Mouse (Mus musculus): ENCODE measurements at regions not wholly inside any gene's neighbourhood (a gene's known extent, or its start where the extent isn't known, plus 50 kb on each side); places are given as distances from the start of the nearest gene placed in this dataset.
"Not testable (repeated sequence)": the region's sequence is repeated elsewhere in the genome, so short reads cannot be mapped to it uniquely, and the experiment has no call there.

DNA sequence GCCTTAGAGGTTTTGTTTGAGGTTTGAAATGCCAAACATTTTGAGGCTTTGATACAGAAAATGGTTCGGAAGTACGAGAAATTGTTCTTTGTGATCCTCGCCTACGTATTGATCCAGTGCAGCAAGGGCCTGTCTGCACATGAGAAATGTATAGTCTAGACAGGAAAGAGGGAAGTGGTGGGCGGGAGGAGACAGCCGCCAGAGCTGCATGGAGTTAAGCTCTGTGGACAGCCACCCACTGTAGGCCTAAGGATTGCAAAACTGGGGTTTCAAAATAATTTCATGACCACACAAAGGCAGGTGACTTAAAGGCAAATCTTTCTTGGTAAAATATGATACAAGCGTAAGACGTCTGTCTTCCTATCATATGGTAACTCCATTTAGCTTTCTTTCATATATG, 178.4 kb downstream of the Csl start:
- no peak for DNase-seq (ENCODE audit: low spot score in 2 of 2)

DNA sequence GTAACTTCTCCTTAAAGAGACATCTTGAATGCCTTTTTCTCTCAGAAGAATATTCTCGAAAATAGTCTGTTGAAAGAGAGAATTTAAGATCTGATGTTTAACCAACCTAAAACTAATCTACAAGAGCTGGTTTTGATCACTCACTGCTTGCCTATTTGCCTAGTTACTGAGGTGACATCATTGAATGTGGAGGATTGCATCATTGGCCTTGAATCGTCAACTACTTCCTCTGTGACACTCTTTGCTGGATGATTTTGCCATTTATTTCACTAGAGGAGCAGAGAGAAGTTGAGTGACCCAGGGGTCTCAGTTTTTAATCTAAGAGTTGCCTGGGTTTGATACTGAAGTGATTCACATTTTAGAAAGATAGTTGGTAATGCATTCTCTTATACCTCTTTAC, 174.6 kb downstream of the Csl start:
- no peak for DNase-seq (ENCODE audit: low spot score in 2 of 2)

DNA sequence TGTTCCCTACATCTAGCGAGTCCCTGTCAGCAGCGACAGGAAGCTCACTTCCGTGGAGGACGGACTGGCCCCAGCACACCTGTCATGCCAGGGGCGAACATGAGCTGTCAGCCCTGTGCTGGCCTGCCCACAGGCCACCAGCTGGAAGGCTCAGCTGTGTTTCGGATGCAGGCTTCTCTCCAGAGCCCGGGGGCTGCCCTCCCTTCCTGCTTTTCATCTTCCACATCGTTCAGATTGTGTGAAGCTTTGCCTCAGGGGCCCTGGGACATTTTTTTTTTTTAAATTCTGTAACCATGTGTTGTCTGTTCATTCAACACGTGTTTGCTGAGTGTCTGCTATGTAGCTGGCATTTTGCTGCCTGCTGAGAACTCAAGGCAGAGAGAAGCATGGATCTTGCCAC, 167.2 kb downstream of the Csl start:
- no peak for DNase-seq (ENCODE audit: low spot score in 2 of 2)

DNA sequence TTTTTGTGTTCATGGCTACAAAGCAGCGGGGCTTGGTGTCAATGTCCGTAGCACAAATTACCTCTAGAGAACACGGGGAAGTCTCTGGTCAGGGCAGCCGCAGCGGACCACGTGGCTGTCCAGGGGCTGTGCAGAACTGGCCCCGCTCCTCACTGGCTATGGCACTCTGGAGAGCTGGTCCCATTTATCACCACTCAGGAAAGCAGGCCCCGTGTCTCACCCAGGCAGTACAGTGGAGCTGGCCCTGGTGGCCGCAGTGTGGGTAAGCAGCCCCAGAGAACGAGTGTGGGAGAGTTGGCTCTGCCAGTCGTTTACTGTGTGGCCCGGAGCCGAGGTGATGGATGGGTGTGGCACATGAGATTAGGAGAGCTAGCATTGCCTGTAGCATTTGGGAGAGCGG, 163.8 kb downstream of the Csl start:
- DNase-seq (ENCODE audit: low spot score in 2 of 2) = no peak

DNA sequence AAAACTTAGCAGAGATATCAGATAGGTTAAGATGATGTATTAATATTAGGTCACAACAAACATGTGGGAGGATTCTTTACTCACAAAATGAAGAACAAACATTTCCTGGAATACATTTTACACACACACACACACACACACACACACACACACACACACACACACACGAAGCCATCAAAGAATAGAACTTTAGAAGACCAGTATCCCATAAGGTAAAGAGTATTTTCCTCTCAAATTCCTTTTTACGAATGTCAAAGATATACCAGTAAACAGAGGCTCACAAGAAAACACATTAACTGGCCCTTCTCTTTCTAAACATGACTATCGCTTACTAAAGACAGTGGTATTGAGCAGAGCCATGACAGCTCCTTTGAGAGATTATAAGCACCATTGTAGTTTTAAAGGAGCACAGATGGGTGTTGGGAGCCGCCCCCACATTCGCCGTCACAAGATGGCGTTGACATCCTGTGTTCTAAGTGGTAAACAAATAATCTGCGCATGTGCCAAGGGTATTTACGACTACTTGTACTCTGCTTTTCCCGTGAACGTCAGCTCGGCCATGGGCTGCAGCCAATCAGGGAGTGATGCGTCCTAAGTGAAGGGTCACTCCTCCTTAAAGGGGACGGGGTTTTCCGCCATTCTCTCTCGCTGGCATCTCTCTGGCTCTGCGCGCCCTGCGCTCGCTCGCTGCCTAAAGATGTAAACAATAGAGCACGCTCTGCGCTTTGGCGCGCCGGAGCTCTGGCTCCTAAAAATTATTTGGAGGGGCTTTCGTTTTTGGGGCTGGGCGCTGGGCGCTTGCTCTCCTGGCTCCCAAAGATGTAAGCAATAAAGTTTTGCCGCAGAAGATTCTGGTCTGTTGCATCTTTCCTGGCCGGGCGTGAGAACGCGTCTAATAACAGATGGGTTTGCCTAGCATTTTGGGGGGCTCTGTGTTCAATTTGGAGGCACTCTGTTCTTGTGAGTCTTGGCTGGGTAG, 160.0 kb downstream of the Csl start:
- not testable (repeated sequence) for DNase-seq (ENCODE audit: low spot score in 2 of 2)

DNA sequence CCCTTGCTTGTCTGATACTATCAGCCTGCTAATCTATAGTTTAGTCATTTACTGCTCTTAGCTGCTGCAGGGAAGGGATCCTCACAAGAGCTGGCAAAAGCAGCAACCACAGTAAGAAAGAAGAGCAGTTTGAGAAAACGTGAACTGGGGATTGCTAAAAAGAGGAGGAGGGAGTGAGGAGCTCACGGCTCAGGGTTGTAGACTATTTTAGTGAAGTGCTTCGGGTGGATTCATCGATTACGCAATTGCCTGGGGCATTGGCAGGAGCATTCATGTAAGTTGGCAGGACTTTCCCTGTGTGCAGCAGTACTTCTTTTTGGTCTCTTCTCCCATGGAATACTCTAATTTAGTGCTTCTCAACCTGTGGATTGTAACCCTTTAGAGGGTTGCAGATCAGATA, 157.1 kb downstream of the Csl start:
- no peak for DNase-seq (ENCODE audit: low spot score in 2 of 2)

DNA sequence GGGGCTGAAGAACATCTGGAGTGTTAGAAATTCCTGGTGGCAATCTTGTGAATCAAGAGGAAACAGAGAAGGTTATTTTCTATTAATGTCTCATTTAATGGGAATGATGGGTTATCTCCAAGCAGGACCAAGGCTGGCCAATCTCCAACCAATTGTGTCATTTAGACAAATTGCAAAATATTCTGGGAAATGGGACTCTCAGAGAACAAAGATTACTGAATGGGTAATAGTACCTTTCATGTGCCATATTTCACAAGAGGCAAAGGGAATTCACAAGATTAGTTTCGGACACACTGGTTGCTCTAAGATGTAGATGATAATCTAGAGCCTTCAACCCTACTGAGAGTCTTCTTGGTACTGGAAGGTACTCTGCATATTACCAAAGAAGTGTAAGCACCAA, 155.3 kb downstream of the Csl start:
- no peak for DNase-seq (ENCODE audit: low spot score in 2 of 2)

DNA sequence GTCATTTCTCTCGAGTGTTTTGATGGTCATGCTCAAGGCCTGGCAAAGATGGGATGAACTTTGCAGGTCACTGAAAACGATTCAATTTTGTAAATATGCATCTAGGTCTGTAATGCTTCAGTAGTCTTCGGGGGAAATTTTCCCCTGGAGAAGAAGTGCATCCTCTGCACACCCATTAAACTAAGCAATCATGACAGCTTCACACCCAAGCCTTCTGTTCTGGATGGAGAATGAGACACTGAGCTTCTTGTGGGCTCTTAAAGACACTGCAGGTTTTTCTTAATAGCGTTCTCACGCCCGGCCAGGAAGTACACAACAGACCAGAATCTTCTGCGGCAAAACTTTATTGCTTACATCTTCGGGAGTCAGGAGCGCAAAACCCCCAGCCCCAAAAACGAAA, 151.0 kb downstream of the Csl start:
- DNase-seq (ENCODE audit: low spot score in 2 of 2) = no peak

DNA sequence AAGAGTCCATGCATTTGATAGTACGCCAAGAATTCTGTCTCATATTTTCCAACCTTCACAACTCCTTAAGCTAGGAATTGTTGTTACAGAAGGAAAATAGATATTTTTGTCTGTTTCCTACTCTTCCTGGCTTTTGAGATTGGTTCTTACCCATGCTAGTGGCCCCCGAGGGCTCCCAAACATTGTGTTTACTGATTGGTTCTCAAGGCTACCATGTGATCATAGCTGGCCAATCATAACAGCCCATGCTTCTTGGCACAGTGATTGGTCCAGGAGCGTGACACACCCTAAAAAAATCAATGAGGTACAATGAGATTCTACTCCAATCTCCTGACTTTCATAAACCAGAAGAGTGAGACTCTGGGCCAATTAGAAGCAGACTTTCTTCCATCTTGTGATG, 150.0 kb downstream of the Csl start:
- no peak for DNase-seq (ENCODE audit: low spot score in 2 of 2)

DNA sequence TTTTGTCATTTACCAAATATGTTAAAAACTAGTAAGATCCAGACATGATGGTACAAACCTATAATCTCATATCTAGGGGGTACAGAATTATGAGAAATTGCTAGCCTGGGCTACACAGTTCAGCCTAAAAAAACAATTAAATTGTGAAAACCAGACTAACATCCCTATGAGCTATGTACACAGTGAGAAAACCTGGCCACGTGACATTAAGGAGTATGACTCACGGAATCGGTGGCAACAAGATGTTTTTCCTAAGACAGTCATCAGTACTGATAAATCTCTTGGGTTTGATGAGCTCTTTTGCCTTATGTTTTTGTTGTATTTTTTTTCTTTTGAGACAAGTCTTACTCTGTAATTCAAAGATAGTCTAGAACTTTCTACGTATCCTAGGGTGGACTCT, 148.6 kb downstream of the Csl start:
- DNase-seq (ENCODE audit: low spot score in 2 of 2) = no peak

DNA sequence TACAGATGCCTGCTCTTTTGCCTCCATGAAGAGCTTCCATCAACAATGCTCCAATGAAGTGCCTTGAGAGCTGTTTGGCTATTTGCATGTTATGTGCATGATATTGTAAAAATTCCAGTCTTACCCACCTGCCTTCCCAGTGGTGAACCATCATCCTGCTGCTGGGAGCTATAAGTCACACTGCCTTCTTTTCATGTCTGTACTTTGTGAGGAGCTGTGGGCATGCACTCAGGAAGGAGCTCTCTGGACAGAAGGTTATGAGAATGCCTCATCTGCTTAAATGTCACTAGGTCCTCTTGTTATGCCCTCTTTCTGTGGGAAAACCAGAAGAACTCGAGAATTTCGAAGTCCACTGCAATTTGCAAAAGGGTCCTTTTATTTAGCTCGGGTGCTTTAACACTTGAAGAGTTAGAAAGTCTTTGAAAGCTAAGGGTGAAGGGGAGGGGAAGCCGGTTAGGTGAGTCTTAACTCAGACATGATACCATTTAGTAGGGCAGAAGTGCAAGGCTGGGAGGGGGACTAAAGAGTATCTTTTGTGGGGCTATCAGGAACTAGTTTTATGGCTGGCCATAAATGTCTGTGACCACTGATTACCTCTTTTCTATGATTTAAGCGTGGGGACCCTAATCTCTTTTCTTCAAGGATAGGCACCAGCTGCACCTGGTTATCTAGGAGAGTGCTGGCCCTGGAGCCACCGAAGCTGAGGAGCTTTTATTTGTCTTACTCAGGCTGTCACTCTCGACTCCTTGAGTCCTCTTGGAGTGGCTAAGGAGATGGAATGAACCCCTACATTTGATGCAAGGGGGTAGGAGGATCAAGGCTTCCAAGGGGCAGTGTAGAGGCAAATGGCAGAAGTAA, 144.8 kb downstream of the Csl start:
- no peak for DNase-seq (ENCODE audit: low spot score in 2 of 2)

DNA sequence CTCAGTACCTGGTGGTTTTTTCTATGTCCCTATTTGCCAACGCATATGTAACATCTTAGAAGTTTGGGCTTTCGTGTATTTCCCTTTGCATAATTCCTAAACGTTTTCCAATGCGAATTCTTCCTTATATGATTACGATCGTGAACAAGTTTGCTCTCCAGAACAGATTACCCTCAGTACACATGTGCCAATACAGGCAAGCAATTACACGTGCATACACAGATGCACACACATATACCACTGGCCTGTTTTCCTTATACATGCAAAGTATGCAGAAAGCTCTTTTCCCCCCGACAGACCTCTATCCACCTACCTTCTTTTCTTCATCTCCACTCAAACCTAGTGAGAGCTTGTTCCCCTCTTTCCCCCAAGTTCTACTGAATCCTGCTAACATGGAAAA, 144.1 kb downstream of the Csl start:
- DNase-seq (ENCODE audit: low spot score in 2 of 2) = no peak

DNA sequence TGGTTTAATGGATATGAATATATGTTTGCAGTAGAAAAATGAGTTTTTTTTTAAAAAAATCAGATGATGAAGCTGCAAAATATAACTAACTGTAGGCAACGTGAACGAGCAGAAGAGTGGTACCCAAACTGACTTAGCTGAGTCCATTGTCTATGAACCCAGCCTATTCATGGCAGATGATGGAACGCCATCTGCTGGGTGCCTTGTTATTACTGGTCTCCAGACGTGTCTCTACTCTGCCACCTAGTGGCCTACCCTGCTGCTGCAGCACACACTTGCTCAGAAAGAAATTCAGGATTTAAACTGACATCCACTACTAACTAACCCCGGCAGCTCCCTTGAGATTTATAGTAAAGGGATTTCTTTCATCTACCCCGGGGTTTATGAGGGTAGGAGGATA, 143.7 kb downstream of the Csl start:
- peak; percentile 64 to 82 for DNase-seq (ENCODE audit: low spot score in 2 of 2)

DNA sequence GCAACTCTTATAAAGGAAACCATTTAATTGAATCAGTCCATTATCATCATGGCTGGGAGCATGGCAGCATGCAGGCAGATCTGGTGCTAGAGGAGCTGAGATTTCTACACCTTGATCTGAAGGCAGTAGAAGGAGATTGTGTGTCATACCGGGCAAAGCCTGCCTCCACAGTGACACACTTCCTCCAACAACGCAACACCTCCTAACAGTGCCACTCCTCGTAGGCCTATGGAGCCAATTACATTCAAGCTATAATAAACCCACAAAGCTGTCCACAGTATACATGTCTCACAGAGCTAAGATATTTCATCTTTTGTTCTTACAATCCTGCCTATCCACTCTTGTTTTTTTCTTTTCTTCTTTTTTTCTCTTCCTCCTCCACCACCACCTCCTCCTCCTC, 141.8 kb downstream of the Csl start:
- no peak for DNase-seq (ENCODE audit: low spot score in 2 of 2)

DNA sequence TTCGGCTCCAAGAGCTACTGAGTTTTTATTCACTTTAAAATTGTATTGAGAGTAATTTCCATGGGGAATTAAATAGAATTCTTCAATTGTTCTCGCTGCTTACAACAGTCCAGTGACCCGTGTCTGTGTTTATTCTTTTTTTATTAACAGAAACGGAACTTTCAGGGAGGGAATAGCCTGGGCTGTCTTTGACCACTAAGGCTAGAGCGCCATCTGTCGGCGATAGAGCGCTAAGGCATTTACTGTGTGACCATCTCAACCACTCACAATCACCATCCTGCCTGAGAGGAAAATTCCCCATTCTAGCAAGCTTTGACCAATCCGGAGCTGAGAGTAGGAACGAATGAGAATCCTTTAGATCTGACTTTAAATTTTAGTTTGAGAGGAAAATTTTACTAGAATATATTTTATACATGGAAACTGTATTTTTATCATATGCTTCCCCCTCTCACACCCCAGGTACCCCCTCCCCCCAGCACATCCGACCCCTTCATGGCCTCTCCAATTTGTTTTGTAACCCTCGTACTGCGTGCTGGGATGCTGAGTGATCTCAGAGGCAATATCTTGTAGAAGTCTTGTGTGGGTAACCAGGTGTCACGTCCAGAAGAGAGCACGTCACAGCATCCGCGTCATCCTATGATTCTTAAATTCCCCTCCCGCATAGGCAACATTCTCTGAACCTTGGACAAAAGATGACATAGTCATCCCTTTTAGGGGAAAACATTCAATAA, 139.9 kb downstream of the Csl start:
- DNase-seq (ENCODE audit: low spot score in 2 of 2) = peak; percentile 52 to 74

DNA sequence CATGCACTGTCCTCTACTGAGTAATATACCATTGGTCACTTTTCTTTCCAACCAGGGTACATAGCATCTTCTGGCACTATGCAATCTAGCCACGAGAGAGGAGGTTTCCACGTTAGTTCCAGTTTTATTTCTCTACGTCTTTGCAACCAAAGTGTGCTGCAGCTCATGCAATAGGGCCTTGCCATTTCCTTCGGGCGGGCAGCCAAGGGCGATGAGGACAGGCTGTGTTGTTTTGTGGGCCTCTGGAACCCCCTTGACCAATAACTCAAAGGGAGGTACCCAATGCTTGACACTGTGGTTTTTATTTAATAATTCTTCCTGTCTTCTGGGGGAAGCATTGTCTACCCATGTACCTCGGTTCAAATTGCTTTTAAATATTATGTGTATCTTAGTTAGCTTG, 139.0 kb downstream of the Csl start:
- DNase-seq (ENCODE audit: low spot score in 2 of 2) = no peak

DNA sequence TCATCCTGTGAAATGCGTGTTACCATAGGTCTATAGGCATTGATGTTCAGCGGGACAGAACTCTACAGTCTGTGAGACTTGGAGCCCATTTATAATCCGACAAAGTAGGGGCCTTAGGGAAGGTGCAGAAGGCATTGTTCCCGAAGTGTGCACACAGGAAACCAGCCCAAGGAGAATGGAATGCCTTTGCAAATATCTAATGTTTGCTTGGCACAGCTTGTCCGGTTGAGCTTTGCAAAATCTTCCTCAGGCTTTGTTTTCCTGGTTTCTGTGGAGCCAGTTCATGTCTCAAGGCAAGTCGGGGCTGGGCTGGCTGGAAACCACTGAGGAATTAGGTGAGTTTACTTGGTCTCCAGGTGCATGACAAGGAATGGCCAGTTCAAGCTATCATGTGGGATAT, 132.1 kb downstream of the Csl start:
- no peak for DNase-seq (ENCODE audit: low spot score in 2 of 2)

DNA sequence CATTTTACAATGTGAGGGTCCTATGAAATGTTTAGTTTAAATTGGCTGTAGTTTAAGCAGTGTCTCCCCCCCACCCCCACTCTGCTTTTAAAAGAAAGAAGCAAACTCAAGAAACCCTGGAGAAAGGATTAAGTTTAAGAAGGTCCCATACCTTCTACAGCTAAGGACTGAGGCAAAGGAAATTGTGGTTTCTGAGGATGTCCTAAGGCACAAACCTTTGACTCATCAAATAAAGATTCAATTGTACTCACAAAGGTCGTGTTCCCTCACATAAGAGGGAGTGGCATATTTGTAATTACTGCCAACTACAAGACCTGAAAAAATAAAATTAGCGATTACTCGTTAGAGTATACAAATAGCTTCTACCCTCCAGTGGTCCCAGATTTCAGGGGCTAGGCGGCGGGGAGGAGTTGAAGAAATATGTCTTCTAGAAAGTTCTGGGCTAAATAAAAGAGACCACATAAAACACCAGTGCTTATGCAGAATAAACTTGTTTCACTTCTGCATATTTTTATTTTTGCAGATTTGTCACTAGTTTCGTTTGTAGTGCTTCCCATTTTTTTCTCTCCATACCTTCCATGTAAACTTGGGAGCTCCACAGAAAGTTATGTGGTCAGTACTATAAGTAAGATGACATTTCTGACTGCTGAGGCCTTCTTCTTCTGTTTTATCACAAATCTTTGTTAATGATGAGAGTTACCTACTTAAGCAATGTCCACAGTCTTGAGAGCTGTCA, 127.0 kb downstream of the Csl start:
- no peak for DNase-seq (ENCODE audit: low spot score in 2 of 2)

DNA sequence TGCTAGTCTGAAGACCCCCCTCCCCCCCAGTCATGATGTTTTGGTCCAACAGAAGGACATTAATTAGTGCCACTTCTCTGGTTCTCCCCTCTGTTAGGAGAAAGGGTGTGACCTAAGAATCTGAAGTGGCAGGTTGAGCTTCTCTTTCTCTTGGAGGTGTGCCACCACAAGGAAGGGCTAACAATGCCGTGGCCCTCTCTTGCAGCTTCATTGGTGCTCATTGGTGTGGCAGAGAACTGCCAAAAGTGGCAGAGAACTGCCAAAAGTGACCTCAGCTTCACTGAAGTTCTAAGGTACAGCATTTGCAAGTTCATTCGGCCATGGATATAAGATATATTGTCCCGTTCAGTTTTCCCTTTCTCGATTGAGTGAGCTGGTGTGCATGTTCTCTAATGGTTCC, 123.7 kb downstream of the Csl start:
- no peak for DNase-seq (ENCODE audit: low spot score in 2 of 2)

DNA sequence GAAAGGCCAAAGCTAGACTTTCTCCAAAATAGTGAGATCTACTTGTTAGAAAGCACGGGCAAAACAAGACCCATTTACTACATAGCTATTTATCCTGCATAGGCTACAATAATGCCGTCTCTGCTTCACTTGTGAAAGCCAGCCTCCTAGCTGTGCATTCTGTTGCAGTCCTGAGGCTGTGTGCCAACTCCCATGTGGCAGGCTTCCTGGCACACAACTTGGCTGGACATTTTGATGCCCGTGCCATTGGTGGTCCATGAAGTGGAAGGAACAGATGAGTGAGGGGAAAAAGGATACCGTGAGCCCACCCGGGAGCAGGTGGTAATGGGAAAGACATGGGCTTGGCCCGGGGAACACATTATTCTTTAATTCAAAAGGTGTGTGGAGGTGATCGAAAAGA, 120.4 kb downstream of the Csl start:
- no peak for DNase-seq (ENCODE audit: low spot score in 2 of 2)

DNA sequence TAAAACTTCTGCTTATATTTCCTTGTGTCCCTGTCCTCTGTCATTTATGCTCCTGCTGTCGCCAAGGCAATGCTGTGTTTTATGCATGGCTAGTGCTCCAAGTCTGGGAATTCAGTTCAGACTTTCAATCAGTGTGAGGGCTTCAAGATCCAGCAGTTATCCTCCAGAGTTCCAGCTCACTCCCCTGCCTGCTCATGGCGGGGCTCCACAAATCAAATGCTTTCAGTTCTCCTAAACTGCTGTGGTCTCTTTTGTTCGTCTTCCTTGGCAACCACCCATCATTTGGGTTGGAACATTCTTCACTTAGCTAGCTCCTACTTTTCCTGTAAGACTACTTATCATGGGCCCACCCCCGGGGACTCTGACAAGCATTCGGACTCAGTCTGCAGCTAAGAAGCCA, 120.0 kb downstream of the Csl start:
- DNase-seq (ENCODE audit: low spot score in 2 of 2) = no peak

DNA sequence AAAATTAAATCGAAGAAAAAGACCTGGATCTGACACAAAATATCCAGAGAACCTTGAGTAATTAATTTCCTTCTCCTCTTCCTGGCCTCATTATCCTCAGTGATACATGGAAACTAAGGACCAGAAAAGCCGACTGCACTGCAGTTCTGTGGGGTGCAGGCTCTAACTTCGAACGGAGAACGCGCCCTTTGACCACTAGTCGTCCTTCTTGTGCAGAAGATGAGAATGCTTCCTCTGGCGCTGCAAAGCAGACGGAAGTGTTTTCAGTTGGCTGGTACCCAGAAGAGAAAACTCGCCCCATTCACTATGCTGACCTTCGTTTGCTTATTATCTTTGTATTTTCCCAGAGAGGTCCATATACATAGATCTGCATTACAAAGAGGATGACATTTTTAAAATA, 117.7 kb downstream of the Csl start:
- peak; percentile 57 to 65 for DNase-seq (ENCODE audit: low spot score in 2 of 2)

Measured in urinary bladder, postnatal 4 days (tissue).